Comparison of ENCODE assay signal across 8 mouse cellular contexts in the genomic region with DNA sequence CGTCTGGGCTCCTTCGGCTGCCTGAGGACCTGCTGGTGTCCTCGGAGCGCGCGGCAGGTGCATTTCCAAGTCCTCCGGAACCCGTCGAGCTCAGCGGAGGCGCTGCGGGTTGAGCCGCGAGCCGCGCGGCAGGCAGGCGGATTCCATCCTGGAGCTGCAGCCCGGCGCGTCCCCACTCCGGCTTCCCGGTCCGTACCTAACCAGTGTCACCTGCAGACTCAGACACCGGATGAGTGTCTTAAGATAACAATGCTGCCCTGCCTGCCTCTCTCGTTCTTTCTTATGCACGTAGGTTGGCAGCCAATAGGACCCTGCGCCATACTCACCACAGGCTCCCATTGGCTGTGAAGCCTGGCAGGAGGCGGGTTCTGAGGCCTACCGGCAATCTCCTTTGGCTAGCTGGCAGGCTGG. TPM values are rescaled to one million over a fixed set of nuclear protein-coding genes. Genes with fewer than 3 reads are reported as not detected.
DNase-seq lines count a peak whose midpoint lies in the region; ATAC-seq and TF ChIP-seq lines count a peak whose summit lies in the region.

A gene (minus strand): TSS at position 276 of the 411 bp plus-strand sequence.

- H3K9ac ChIP-seq in liver, embryonic 12.5 days, result no peak within 1 kb of the TSS
- H3K9ac ChIP-seq in neural tube, embryonic 13.5 days, result peak within 1 kb of the TSS; percentile 81

- no peaks in the 10 kb centered on the region for H3K9me3 ChIP-seq in liver, embryonic 12.5 days (replicated peaks)
- H3K9me3 ChIP-seq in neural tube, embryonic 13.5 days, result no peaks in the 10 kb centered on the region

- intact Hi-C loops in heart, postnatal 25 days (cut with DNase I), result no loop called here

- DNase-seq in MN1 (ENCODE audit: low spot score), result peak; percentile 95
- peak; percentile 96 to 97 for DNase-seq in cerebellum, adult 2 months
- DNase-seq in forelimb bud, embryonic 11.5 days (ENCODE audit: low read depth, low spot score), result peak; percentile 79
- peak; percentile 42 for DNase-seq in heart, postnatal 25 days (ENCODE audit: low spot score)
- peak; percentile 80 to 87 for DNase-seq in kidney, postnatal 4 days
- peak; percentile 31 for DNase-seq in urinary bladder, postnatal 25 days (ENCODE audit: low spot score)

- no peaks in the 10 kb centered on the region for H3K27me3 ChIP-seq in cerebellum, adult 2 months (ENCODE audit: control insufficient read depth, insufficient read depth, low read length)
- peaks cover 47% of the 10 kb centered on the region for H3K27me3 ChIP-seq in liver, embryonic 12.5 days (replicated peaks)
- peaks cover 16% of the 10 kb centered on the region; the same call in 1 of the 2 replicates for H3K27me3 ChIP-seq in neural tube, embryonic 13.5 days

- H3K4me3 ChIP-seq in cerebellum, adult 2 months (replicated peaks; ENCODE audit: insufficient read depth, low read depth, low read length), result peak within 1 kb of the TSS; percentile 88
- H3K4me3 ChIP-seq in liver, embryonic 12.5 days, result peak within 1 kb of the TSS; percentile 44
- peak within 1 kb of the TSS; percentile 73 for H3K4me3 ChIP-seq in neural tube, embryonic 13.5 days

- TF ChIP-seq POLR2A in cerebellum, adult 2 months (IDR thresholded peaks at IDR 0.05; ENCODE audit: borderline replicate concordance, insufficient read depth, low read length), result peak; percentile 85; the same call in 1 of the 2 replicates

- 1% methylated on average over 30 of the region's 30 CpGs for WGBS in cerebellum, adult 2 months
- 2% methylated on average over 30 of the region's 30 CpGs for WGBS in liver, embryonic 12.5 days (ENCODE audit: insufficient replicate concordance)
- WGBS in neural tube, embryonic 13.5 days, result 0% methylated on average over 30 of the region's 30 CpGs

- no peak for TF ChIP-seq CTCF in cerebellum, adult 2 months (IDR thresholded peaks at IDR 0.05; ENCODE audit: borderline replicate concordance, insufficient read depth, low read depth, low read length)

- no peaks in the 10 kb centered on the region for H3K36me3 ChIP-seq in liver, embryonic 12.5 days
- no peaks in the 10 kb centered on the region for H3K36me3 ChIP-seq in neural tube, embryonic 13.5 days

- H3K27ac ChIP-seq in cerebellum, adult 2 months (ENCODE audit: insufficient read depth, low read length), result peak within 1 kb of the TSS; percentile 19
- H3K27ac ChIP-seq in liver, embryonic 12.5 days, result no peak within 1 kb of the TSS
- peak within 1 kb of the TSS; percentile 85 for H3K27ac ChIP-seq in neural tube, embryonic 13.5 days (replicated peaks)

- peak; percentile 65 for ATAC-seq in liver, embryonic 12.5 days
- ATAC-seq in neural tube, embryonic 13.5 days (ENCODE audit: low read depth), result peak; percentile 98

- H3K4me1 ChIP-seq in cerebellum, adult 2 months (ENCODE audit: control insufficient read depth, insufficient read depth, low read length), result peaks cover 7% of the 10 kb centered on the region; the same call in 1 of the 2 replicates
- no peaks in the 10 kb centered on the region for H3K4me1 ChIP-seq in liver, embryonic 12.5 days
- H3K4me1 ChIP-seq in neural tube, embryonic 13.5 days (replicated peaks), result peaks cover 57% of the 10 kb centered on the region

- H3K4me2 ChIP-seq in liver, embryonic 12.5 days, result peak within 1 kb of the TSS; percentile 60
- H3K4me2 ChIP-seq in neural tube, embryonic 13.5 days, result peak within 1 kb of the TSS; percentile 70

RNA-seq across cellular contexts. Expression of the gene that starts here (rescaled TPM):
- polyA plus RNA-seq in cerebellum, adult 2 months (2012; rRNA removed), result 18.1 and 21.0 TPM in 2 replicates
- total RNA-seq in heart, postnatal 25 days (2021), result under 1 TPM; 0.11 to 0.16 TPM
- 0.07 and 0.20 TPM in 2 replicates for polyA plus RNA-seq in liver, embryonic 12.5 days (2016; fragmentation: Nextera tagmentation; extraction: Ambion mirVana)
- 14.9 and 15.4 TPM in 2 replicates for polyA plus RNA-seq in neural tube, embryonic 13.5 days (2015; fragmentation: Nextera tagmentation; extraction: Ambion mirVana)

Comparison
In these comparisons a context has a peak if more than half of its experiments do, and no peak if none do; other contexts are left out.
1. RNA of the gene that starts here (polyA plus RNA-seq): 18.1 to 21.0 TPM in cerebellum, adult 2 months and 14.9 to 15.4 TPM in neural tube, embryonic 13.5 days; 0.07 to 0.20 TPM in liver, embryonic 12.5 days; every median in the first group is over 10 times any median in the second.
2. Peak in DNase-seq in heart, postnatal 25 days; RNA of the gene not detected or under 1 TPM.
3. Peak in ATAC-seq, H3K4me3 ChIP-seq and H3K4me2 ChIP-seq in liver, embryonic 12.5 days; RNA of the gene not detected or under 1 TPM.
4. DNase-seq: peak in every context shown above with its lines; median percentile 96 in cerebellum, adult 2 months; 95 in MN1; 84 in kidney, postnatal 4 days; 79 in forelimb bud, embryonic 11.5 days; 42 in heart, postnatal 25 days; 31 in urinary bladder, postnatal 25 days.
5. Peak in every context shown above with its lines, with median percentiles within 50 percentile points of each other: H3K4me3 ChIP-seq.